Mouse (Mus musculus): ENCODE results near the gene AI413582. TPM values are rescaled to one million over a fixed set of nuclear protein-coding genes. Genes with fewer than 3 reads are reported as not detected.

AI413582 gene
- polyA plus RNA-seq, 1 experiment from 2014 or later: 33.1 TPM

GRCm38 (mm10) chr17:27595659-27596375 is 30.3 kb upstream of the AI413582 start:
- WGBS: 82% methylated on average over 15 of the region's 15 CpGs
- H3K36me3 ChIP-seq: peaks cover 39% of the 10 kb centered on the region
- no peak for ATAC-seq (ENCODE audit: insufficient read depth, low FRiP score, low read depth)
- H3K9me3 ChIP-seq: no peaks in the 10 kb centered on the region
- H3K4me2 ChIP-seq: no peak overlapping the region
- no peak overlapping the region for H3K9ac ChIP-seq
- H3K27ac ChIP-seq: no peak overlapping the region
- no peaks in the 10 kb centered on the region for H3K27me3 ChIP-seq (replicated peaks)
- H3K4me3 ChIP-seq (replicated peaks): no peak overlapping the region
- H3K4me1 ChIP-seq: peaks cover 5% of the 10 kb centered on the region; the same call in 1 of the 2 replicates

GRCm38 (mm10) chr17:27592565-27592910 is 27.0 kb upstream of the AI413582 start:
- 95% methylated on average over 7 of the region's 7 CpGs for WGBS

GRCm38 (mm10) chr17:27591826-27592564 is 26.4 kb upstream of the AI413582 start:
- H3K9ac ChIP-seq: no peak overlapping the region
- WGBS: 86% methylated on average over 12 of the region's 12 CpGs

More at GRCm38 (mm10) chr17:27592565-27592910, 27.0 kb upstream of the AI413582 start:
- peaks cover 44% of the 10 kb centered on the region for H3K36me3 ChIP-seq
- H3K4me2 ChIP-seq: no peak overlapping the region
- H3K4me3 ChIP-seq (replicated peaks): no peak overlapping the region
- H3K27me3 ChIP-seq (replicated peaks): no peaks in the 10 kb centered on the region
- no peak overlapping the region for H3K27ac ChIP-seq
- no peak overlapping the region for H3K9ac ChIP-seq
- no peak for ATAC-seq (ENCODE audit: insufficient read depth, low FRiP score, low read depth)
- peaks cover 8% of the 10 kb centered on the region for H3K4me1 ChIP-seq
- H3K9me3 ChIP-seq: no peaks in the 10 kb centered on the region

GRCm38 (mm10) chr17:27588231-27588630 is 22.7 kb upstream of the AI413582 start:
- no peak overlapping the region for H3K4me2 ChIP-seq
- H3K36me3 ChIP-seq: peaks cover 29% of the 10 kb centered on the region
- H3K4me3 ChIP-seq (replicated peaks): no peak overlapping the region
- WGBS: 73% methylated on average over 8 of the region's 8 CpGs
- no peak for ATAC-seq (ENCODE audit: insufficient read depth, low FRiP score, low read depth)
- no peaks in the 10 kb centered on the region for H3K9me3 ChIP-seq
- H3K4me1 ChIP-seq: peaks cover 8% of the 10 kb centered on the region
- H3K27ac ChIP-seq: no peak overlapping the region
- no peak overlapping the region for H3K9ac ChIP-seq
- H3K27me3 ChIP-seq (replicated peaks): no peaks in the 10 kb centered on the region

More at GRCm38 (mm10) chr17:27591826-27592564, 26.4 kb upstream of the AI413582 start:
- H3K27me3 ChIP-seq (replicated peaks): no peaks in the 10 kb centered on the region
- 0 out of 2 replicates have a peak overlapping the region, but pooled peaks have one; percentile 4 for H3K27ac ChIP-seq
- no peak for ATAC-seq (ENCODE audit: insufficient read depth, low FRiP score, low read depth)
- H3K4me1 ChIP-seq: peaks cover 8% of the 10 kb centered on the region
- H3K9me3 ChIP-seq: no peaks in the 10 kb centered on the region
- H3K4me3 ChIP-seq (replicated peaks): no peak overlapping the region
- no peak overlapping the region for H3K4me2 ChIP-seq
- peaks cover 49% of the 10 kb centered on the region for H3K36me3 ChIP-seq

- Histone ChIP-seq H3K4me3 (replicated peaks) (no peak overlapping the region), H3K9ac (no peak overlapping the region), H3K4me2 (no peak overlapping the region), H3K4me1 (peaks cover 8% of the 10 kb centered on the region), H3K27me3 (replicated peaks) (no peaks in the 10 kb centered on the region), H3K27ac (no peak overlapping the region), H3K9me3 (no peaks in the 10 kb centered on the region), H3K36me3 (peaks cover 29% of the 10 kb centered on the region)
- WGBS: 82% methylated on average over 12 of the region's 12 CpGs
- no peak for ATAC-seq (ENCODE audit: insufficient read depth, low FRiP score, low read depth)
Measured at GRCm38 (mm10) chr17:27587252-27587651, 21.7 kb upstream of the AI413582 start.

- H3K4me3 ChIP-seq (replicated peaks): no peak overlapping the region
- H3K36me3 ChIP-seq: peaks cover 30% of the 10 kb centered on the region
- no peaks in the 10 kb centered on the region for H3K27me3 ChIP-seq (replicated peaks)
- H3K4me2 ChIP-seq: no peak overlapping the region
- no peaks in the 10 kb centered on the region for H3K9me3 ChIP-seq
- no peak for ATAC-seq (ENCODE audit: insufficient read depth, low FRiP score, low read depth)
- no peak overlapping the region for H3K9ac ChIP-seq
- no peak overlapping the region for H3K27ac ChIP-seq
- 52% methylated on average over 9 of the region's 9 CpGs for WGBS
- H3K4me1 ChIP-seq: peaks cover 3% of the 10 kb centered on the region; the same call in 1 of the 2 replicates
Measured at GRCm38 (mm10) chr17:27586661-27587060, 21.1 kb upstream of the AI413582 start.

- H3K27me3 ChIP-seq (replicated peaks): no peaks in the 10 kb centered on the region
- peaks cover 3% of the 10 kb centered on the region; the same call in 1 of the 2 replicates for H3K4me1 ChIP-seq
- H3K9ac ChIP-seq: no peak overlapping the region
- no peak overlapping the region for H3K4me2 ChIP-seq
- no peak overlapping the region for H3K4me3 ChIP-seq (replicated peaks)
- no peaks in the 10 kb centered on the region for H3K9me3 ChIP-seq
- H3K36me3 ChIP-seq: peaks cover 44% of the 10 kb centered on the region
- no peak overlapping the region for H3K27ac ChIP-seq
- 81% methylated on average over 13 of the region's 13 CpGs for WGBS
- ATAC-seq (ENCODE audit: insufficient read depth, low FRiP score, low read depth): no peak
Measured at GRCm38 (mm10) chr17:27583185-27583894, 17.8 kb upstream of the AI413582 start.

- WGBS: 78% methylated on average over 20 of the region's 20 CpGs
- peaks cover 39% of the 10 kb centered on the region for H3K36me3 ChIP-seq
- no peaks in the 10 kb centered on the region for H3K27me3 ChIP-seq (replicated peaks)
- no peak overlapping the region for H3K4me2 ChIP-seq
- no peak overlapping the region for H3K9ac ChIP-seq
- ATAC-seq (ENCODE audit: insufficient read depth, low FRiP score, low read depth): no peak
- H3K9me3 ChIP-seq: no peaks in the 10 kb centered on the region
- 0 out of 2 replicates have a peak, but pooled peaks cover 1% of the 10 kb centered on the region for H3K4me1 ChIP-seq
- no peak overlapping the region for H3K27ac ChIP-seq
- H3K4me3 ChIP-seq (replicated peaks): no peak overlapping the region
Measured at GRCm38 (mm10) chr17:27580392-27581068, 15.0 kb upstream of the AI413582 start.

GRCm38 (mm10) chr17:27579816-27580215 is 14.3 kb upstream of the AI413582 start:
- Histone ChIP-seq H3K4me2 (no peak overlapping the region), H3K36me3 (peaks cover 39% of the 10 kb centered on the region), H3K27me3 (replicated peaks) (no peaks in the 10 kb centered on the region), H3K4me1 (0 out of 2 replicates have a peak, but pooled peaks cover 2% of the 10 kb centered on the region), H3K27ac (no peak overlapping the region), H3K4me3 (replicated peaks) (no peak overlapping the region), H3K9ac (no peak overlapping the region), H3K9me3 (no peaks in the 10 kb centered on the region)
- ATAC-seq (ENCODE audit: insufficient read depth, low FRiP score, low read depth): no peak
- WGBS: 90% methylated on average over 8 of the region's 8 CpGs

GRCm38 (mm10) chr17:27578487-27578886 is 12.9 kb upstream of the AI413582 start:
- ATAC-seq (ENCODE audit: insufficient read depth, low FRiP score, low read depth): no peak
- H3K4me1 ChIP-seq: 0 out of 2 replicates have a peak, but pooled peaks cover 6% of the 10 kb centered on the region
- H3K9me3 ChIP-seq: no peaks in the 10 kb centered on the region
- H3K4me3 ChIP-seq (replicated peaks): no peak overlapping the region
- no peak overlapping the region for H3K9ac ChIP-seq
- H3K27ac ChIP-seq: no peak overlapping the region
- 95% methylated on average over 10 of the region's 10 CpGs for WGBS
- no peaks in the 10 kb centered on the region for H3K27me3 ChIP-seq (replicated peaks)
- no peak overlapping the region for H3K4me2 ChIP-seq
- H3K36me3 ChIP-seq: peaks cover 33% of the 10 kb centered on the region

GRCm38 (mm10) chr17:27577468-27577867 is 11.9 kb upstream of the AI413582 start:
- H3K9ac ChIP-seq: no peak overlapping the region
- H3K27ac ChIP-seq: no peak overlapping the region
- H3K9me3 ChIP-seq: no peaks in the 10 kb centered on the region
- no peak for ATAC-seq (ENCODE audit: insufficient read depth, low FRiP score, low read depth)
- H3K4me2 ChIP-seq: no peak overlapping the region
- H3K36me3 ChIP-seq: peaks cover 27% of the 10 kb centered on the region
- 63% methylated on average over 6 of the region's 6 CpGs for WGBS
- 0 out of 2 replicates have a peak, but pooled peaks cover 6% of the 10 kb centered on the region for H3K4me1 ChIP-seq
- no peak overlapping the region for H3K4me3 ChIP-seq (replicated peaks)
- no peaks in the 10 kb centered on the region for H3K27me3 ChIP-seq (replicated peaks)
